14 mouse cellular contexts compared by ENCODE assay signal in genomic region chr16:33836676-33837075, GRCm38 (mm10). TPM values are rescaled to one million over a fixed set of nuclear protein-coding genes. Genes with fewer than 3 reads are reported as not detected.
A peak's percentile ranks its signal among the peaks of the same experiment; 100 is the strongest.
DNase-seq lines count a peak whose midpoint lies in the region; ATAC-seq lines count a peak whose summit lies in the region.
"Had no signal": no experiment of that assay in that cellular context is flagged by ENCODE, and none has a peak within 500 bp of the region (broad histone marks: within the 10 kb centered on the region; RNA-seq: fewer than 3 reads in every experiment).

No protein-coding gene starts in this region.

- H3K27ac ChIP-seq in forebrain, embryonic 12.5 days, result no peak overlapping the region

- H3K4me3 ChIP-seq in forebrain, embryonic 12.5 days (replicated peaks), result no peak overlapping the region
- H3K4me3 ChIP-seq: limb, embryonic 13.5 days had no signal

- no peaks in the 10 kb centered on the region for H3K36me3 ChIP-seq in forebrain, embryonic 12.5 days (replicated peaks)
- H3K36me3 ChIP-seq: G1E had no signal

- no peaks in the 10 kb centered on the region for H3K9me3 ChIP-seq in forebrain, embryonic 12.5 days
- H3K9me3 ChIP-seq: G1E; limb, embryonic 13.5 days had no signal

- H3K27me3 ChIP-seq in forebrain, embryonic 12.5 days, result peaks cover 42% of the 10 kb centered on the region
- H3K27me3 ChIP-seq: limb, embryonic 13.5 days had no signal

- no peak overlapping the region for H3K4me2 ChIP-seq in forebrain, embryonic 12.5 days
- H3K4me2 ChIP-seq: limb, embryonic 13.5 days had no signal

- no peak overlapping the region for H3K9ac ChIP-seq in forebrain, embryonic 12.5 days
- H3K9ac ChIP-seq: limb, embryonic 13.5 days had no signal

- peaks cover 27% of the 10 kb centered on the region for H3K4me1 ChIP-seq in forebrain, embryonic 12.5 days

- ATAC-seq in hematopoietic stem cell, adult 5-6 weeks (replicated peaks in 1 of 2; ENCODE audit: insufficient read depth in 1 of 2, low FRiP score in 2 of 2, low TSS enrichment in 1 of 2, low read depth in 1 of 2, poor library complexity in 2 of 2, severe bottlenecking in 2 of 2), result peak; percentile 24 to 34; a peak in 2 of 4 replicates
- no peak for ATAC-seq in frontal cortex, adult (ENCODE audit: low TSS enrichment)
- ATAC-seq in forebrain, embryonic 12.5 days (ENCODE audit: low FRiP score), result no peak

- DNase-seq in heart, postnatal 25 days (ENCODE audit: low spot score), result peak; percentile 43
- no peak for DNase-seq in heart, postnatal 4 days
- DNase-seq in 3134 (ENCODE audit: extremely low read depth, insufficient read length, low spot score), result peak; percentile 82
- peak; percentile 67 for DNase-seq in NIH3T3 (ENCODE audit: low read depth)
- no peak for DNase-seq in frontal cortex, postnatal 36 days (ENCODE audit: low spot score in 2 of 2)
- DNase-seq: midbrain, embryonic 14.5 days; retina, postnatal 1 day; thymus, adult 2 months had no signal

- WGBS in forebrain, embryonic 12.5 days, result 84% methylated on average over 3 of the region's 3 CpGs

- intact Hi-C loops in heart, postnatal 25 days (cut with DNase I), result no loop called here

RNA-seq across cellular contexts. Expression of gene Itgb5, which starts 7.2 kb away (rescaled TPM):
- total RNA-seq in heart, postnatal 25 days (2021), result 10 to 100 TPM; 73.9 to 80.2 TPM
- total RNA-seq in heart, postnatal 4 days (2021), result 10 to 100 TPM; 70.1 to 76.9 TPM
- total RNA-seq in hematopoietic stem cell, adult 5-6 weeks (2017), result 19.9 and 28.9 TPM in 2 replicates
- 15.7 and 23.1 TPM in 2 replicates for polyA plus RNA-seq in forebrain, embryonic 12.5 days (2016; fragmentation: Nextera tagmentation; extraction: Ambion mirVana)

RNA-seq across cellular contexts. Expression of gene Muc13, which starts 42.8 kb away (rescaled TPM):
- total RNA-seq in heart, postnatal 25 days (2021), result under 1 TPM in 1 of 2 experiments, not detected in 1; 0.10 TPM
- total RNA-seq in heart, postnatal 4 days (2021), result under 1 TPM; 0.12 to 0.20 TPM
- 164 and 205 TPM in 2 replicates for total RNA-seq in hematopoietic stem cell, adult 5-6 weeks (2017)
- polyA plus RNA-seq in forebrain, embryonic 12.5 days (2016; fragmentation: Nextera tagmentation; extraction: Ambion mirVana), result 0.13 TPM in 1 of 2 replicates, not detected in the other
- polyA plus RNA-seq: embryonic facial prominence, embryonic 14.5 days; midbrain, embryonic 14.5 days had no signal

Comparison
In these comparisons a context has a peak if more than half of its experiments do, and no peak if none do; other contexts are left out.
1. DNase-seq: peak in heart, postnatal 25 days (single experiment), 3134 (single experiment) and NIH3T3 (single experiment); none in heart, postnatal 4 days (single experiment) and frontal cortex, postnatal 36 days (0 of 2).
2. ATAC-seq: peak in hematopoietic stem cell, adult 5-6 weeks (2 of 2); none in frontal cortex, adult (single experiment) and forebrain, embryonic 12.5 days (single experiment).
3. RNA of gene Muc13, which starts 42.8 kb away (total RNA-seq): 164 to 205 TPM in hematopoietic stem cell, adult 5-6 weeks; 0.12 to 0.20 TPM in heart, postnatal 4 days and 0.10 TPM in heart, postnatal 25 days; every median in the first group is over 100 times any median in the second.